Mouse (Mus musculus): ENCODE measurements around the gene Galm.

DNA sequence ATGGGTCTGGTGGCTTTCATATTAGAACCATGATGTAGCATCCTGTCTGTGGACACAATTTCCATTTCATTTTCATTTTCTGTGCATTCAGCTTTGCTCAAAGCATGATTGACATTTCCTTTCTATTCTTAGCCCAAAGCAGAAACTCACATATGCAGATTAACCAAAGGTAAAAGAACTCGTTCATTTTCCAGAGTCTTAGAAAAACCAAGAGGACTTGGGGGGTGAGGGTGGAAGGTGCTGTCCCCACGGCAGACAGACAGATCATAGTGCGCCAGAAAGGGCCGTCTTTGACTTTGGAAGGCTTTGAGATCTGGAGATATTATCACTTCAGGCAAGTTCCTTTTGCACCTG lies 48.1 kb downstream of the Galm start:
- TF ChIP-seq CTCF (IDR thresholded peaks at IDR 0.05; ENCODE audit: borderline replicate concordance, control insufficient read depth, extremely low read depth, insufficient read depth, low read length, poor library complexity) (no peak), POLR2A (IDR thresholded peaks at IDR 0.05; ENCODE audit: control insufficient read depth, extremely low read depth, insufficient read depth, low read length, poor library complexity) (no peak)
